Mouse (Mus musculus) intestine, postnatal 0 days (tissue): Measurements from ENCODE around the gene Sstr4. TPM values are rescaled to one million over a fixed set of nuclear protein-coding genes. Genes with fewer than 3 reads are reported as not detected.

Source experiments
- ATAC-seq: fragments of 200-750 bp; cut with Nextera tagmentation; 2 replicates; pipeline ENCODE4 v1.8.0; 2017; ENCODE audit warnings: mild to moderate bottlenecking, moderate TSS enrichment, moderate library complexity
- H3K27ac ChIP-seq: fragments of 300-500 bp; sonication (generic); 2 replicates; pipeline ENCODE4 v1.5.1; 2014; ENCODE audit warnings: mild to moderate bottlenecking, low read depth, low read length, moderate library complexity
- H3K27me3 ChIP-seq: fragments of 300-500 bp; sonication (generic); replicated peaks from 2 replicates; pipeline ENCODE4 v1.6.1; 2014; ENCODE audit warnings: low read length, mixed read lengths; ENCODE audit not compliant: control insufficient read depth, insufficient read depth
- H3K36me3 ChIP-seq: fragments of 300-500 bp; sonication (generic); 2 replicates; pipeline ENCODE4 v1.6.1; 2014; ENCODE audit warnings: mild to moderate bottlenecking, moderate library complexity; ENCODE audit not compliant: control insufficient read depth, insufficient read depth
- H3K4me1 ChIP-seq: fragments of 300-500 bp; sonication (generic); replicated peaks from 2 replicates; pipeline ENCODE4 v1.6.1; 2014; ENCODE audit warnings: antibody characterized with exemption, low read length, mixed read lengths; ENCODE audit not compliant: control insufficient read depth, insufficient read depth
- H3K4me2 ChIP-seq: fragments of 300-500 bp; sonication (generic); replicated peaks from 2 replicates; pipeline ENCODE4 v1.6.1; 2014; ENCODE audit warnings: low read depth, mild to moderate bottlenecking, moderate library complexity
- H3K4me3 ChIP-seq: fragments of 300-500 bp; sonication (generic); 2 replicates; pipeline ENCODE4 v1.5.1; 2014; ENCODE audit warnings: low read depth, low read length
- H3K9ac ChIP-seq: fragments of 300-500 bp; sonication (generic); 2 replicates; pipeline ENCODE4 v1.6.1; 2014; ENCODE audit warnings: mild to moderate bottlenecking, low read depth, low read length
- H3K9me3 ChIP-seq: fragments of 300-500 bp; sonication (generic); 2 replicates; pipeline ENCODE4 v1.6.1; 2016; ENCODE audit warnings: mixed run types; ENCODE audit not compliant: control insufficient read depth
- CTCF ChIP-seq: sonication (generic); IDR thresholded peaks from 2 replicates; pipeline ENCODE4 v1.5.1; 2016; ENCODE audit warnings: low read depth, mild to moderate bottlenecking, control low read depth, antibody characterized with exemption, moderate library complexity
- WGBS: fragments of 180-500 bp; shearing (Covaris S2); extraction: QIAGEN DNeasy Blood & Tissue Kit; methylation state at CpG from one replicate; pipeline ENCODE4 v1.1.7; 2014; 5-methylcytosine and 5-hydroxymethylcytosine counted together
- polyA plus RNA-seq: library from polyadenylated mRNA; unstranded; fragments of >200 nt; fragmentation: Nextera tagmentation; extraction: Ambion mirVana; gene quantifications from 2 replicates; pipeline ENCODE4 v1.2.1, GENCODE M21; 2015

The Sstr4 gene
- polyA plus RNA-seq, 1 experiment from 2014 or later = 0.78 TPM

GRCm38 (mm10) chr2:148444472-148444871, 49.3 kb downstream of the Sstr4 start:
- no peak for ATAC-seq
- no peak overlapping the region for H3K27ac ChIP-seq
- H3K36me3 ChIP-seq = no peaks in the 10 kb centered on the region
- WGBS = 81% methylated on average over 1 of the region's 1 CpGs
- TF ChIP-seq CTCF = no peak
- H3K4me1 ChIP-seq = no peaks in the 10 kb centered on the region
- no peak overlapping the region for H3K4me3 ChIP-seq
- H3K9me3 ChIP-seq = no peaks in the 10 kb centered on the region
- H3K4me2 ChIP-seq = no peak overlapping the region
- no peak overlapping the region for H3K9ac ChIP-seq
- H3K27me3 ChIP-seq = no peaks in the 10 kb centered on the region

DNA sequence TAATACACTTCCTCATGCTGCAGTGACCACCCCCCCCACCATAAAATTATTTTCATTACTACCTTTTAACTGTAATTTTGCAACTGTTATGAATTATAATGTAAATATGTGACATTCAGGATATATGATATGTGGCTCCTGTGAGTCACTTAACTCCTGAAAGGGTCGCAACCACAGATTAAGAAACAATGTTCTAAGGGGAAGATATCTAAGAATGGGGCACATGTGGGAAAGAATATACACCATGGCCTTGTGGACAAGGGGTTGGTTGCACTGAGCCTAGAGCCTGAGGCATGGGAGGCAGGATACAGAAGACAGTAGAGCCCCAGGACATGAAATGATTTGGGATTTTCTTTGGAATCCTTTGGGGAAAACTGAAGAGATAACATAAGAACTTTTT, 50.5 kb downstream of the Sstr4 start:
- whole genome bisulfite sequencing = 78% methylated on average over 1 of the region's 1 CpGs
- ATAC-seq = no peak
- no peak for TF ChIP-seq CTCF
- Histone ChIP-seq H3K9ac (no peak overlapping the region), H3K4me1 (no peaks in the 10 kb centered on the region), H3K27me3 (no peaks in the 10 kb centered on the region), H3K9me3 (no peaks in the 10 kb centered on the region), H3K4me3 (no peak overlapping the region), H3K36me3 (no peaks in the 10 kb centered on the region), H3K27ac (no peak overlapping the region), H3K4me2 (no peak overlapping the region)

Other genes starting within 250 kb of the Sstr4 start
- 18.1 and 18.3 TPM in 2 replicates for gene Thbd, start 12.8 kb downstream of the Sstr4 start, polyA plus RNA-seq
- 4.8 and 5.0 TPM in 2 replicates for gene Cd93, start 48.2 kb downstream of the Sstr4 start, polyA plus RNA-seq